Mouse (Mus musculus): ENCODE measurements around the gene Spata16.

The Spata16 gene

GRCm38 (mm10) chr3:26979603-26980002 lies 342.2 kb downstream of the Spata16 start:
- DNase-seq, result no peak

DNA sequence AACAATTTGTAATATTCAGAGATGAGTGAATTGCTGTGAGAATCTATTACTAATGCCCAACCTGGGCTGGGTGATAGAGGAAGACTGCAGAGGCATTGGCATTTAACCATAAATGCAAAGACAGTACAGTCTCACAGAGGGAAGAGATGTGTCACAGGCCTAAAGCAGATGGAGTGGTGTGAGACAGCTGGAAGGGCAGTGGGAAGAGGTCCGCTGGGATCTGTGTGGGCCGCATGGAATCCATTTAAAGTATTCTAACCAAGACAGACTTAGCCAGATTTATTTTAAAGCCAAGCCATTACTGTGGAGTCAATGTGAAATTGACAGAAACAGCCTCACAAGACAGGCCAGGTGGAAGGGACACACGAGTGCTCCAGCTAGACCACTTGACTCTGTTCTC lies 343.0 kb downstream of the Spata16 start:
- no peak for DNase-seq

- DNase-seq, result no peak
These were observed 344.7 kb downstream of the Spata16 start for GRCm38 (mm10) chr3:26981979-26982623.

- DNase-seq, result no peak
These were observed 346.3 kb downstream of the Spata16 start for GRCm38 (mm10) chr3:26983749-26984148.

GRCm38 (mm10) chr3:27006844-27007243 lies 369.4 kb downstream of the Spata16 start:
- no peak for DNase-seq

GRCm38 (mm10) chr3:27027957-27028356 lies 390.5 kb downstream of the Spata16 start:
- no peak for DNase-seq

DNA sequence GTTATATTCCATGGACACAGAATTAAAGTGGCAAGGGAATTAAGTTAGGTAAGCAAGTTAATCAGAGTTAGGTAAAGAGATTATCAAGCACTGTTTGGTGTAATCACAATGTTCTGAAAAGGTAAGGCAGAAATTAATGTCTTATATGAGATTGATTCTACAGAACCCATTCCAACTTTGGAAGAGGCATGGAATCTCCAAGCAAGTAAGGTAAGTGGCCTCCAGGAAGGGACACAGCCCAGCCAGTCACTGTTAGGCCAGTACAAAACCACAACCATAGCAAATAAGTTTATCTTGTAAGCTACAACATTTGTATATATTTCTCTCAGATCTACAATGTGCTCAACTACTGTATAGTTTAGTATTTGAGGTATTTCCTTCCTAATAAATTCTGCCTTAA lies 391.1 kb downstream of the Spata16 start:
- no peak for DNase-seq

GRCm38 (mm10) chr3:27030067-27030857 lies 392.8 kb downstream of the Spata16 start:
- DNase-seq, result no peak
